Mouse (Mus musculus) embryonic facial prominence, embryonic 14.5 days (tissue): ENCODE data around the gene Prss29. TPM values are rescaled to one million over a fixed set of nuclear protein-coding genes. Genes with fewer than 3 reads are reported as not detected.

Experiments used
- ATAC-seq: fragments of 200-750 bp; cut with Nextera tagmentation; 2 replicates; pipeline ENCODE4 v1.8.0; 2017; ENCODE audit warnings: low read depth, moderate number of reproducible peaks, moderate TSS enrichment
- DNase-seq: peaks from one replicate; pipeline ENCODE4 v3.0.0-alpha.2; 2015; ENCODE audit warnings: low spot score
- H3K27ac ChIP-seq: fragments of 300-500 bp; sonication (generic); replicated peaks from 2 replicates; pipeline ENCODE4 v1.5.1; 2014; ENCODE audit warnings: low read depth, mild to moderate bottlenecking, low read length, moderate library complexity
- H3K27me3 ChIP-seq: fragments of 300-500 bp; sonication (generic); replicated peaks from 2 replicates; pipeline ENCODE4 v1.6.1; 2014; ENCODE audit warnings: low read length; ENCODE audit not compliant: control insufficient read depth, insufficient read depth
- H3K36me3 ChIP-seq: fragments of 300-500 bp; sonication (generic); 2 replicates; pipeline ENCODE4 v1.6.1; 2014; ENCODE audit warnings: low read length, mixed read lengths; ENCODE audit not compliant: control insufficient read depth, insufficient read depth
- H3K4me1 ChIP-seq: fragments of 300-500 bp; sonication (generic); 2 replicates; pipeline ENCODE4 v1.6.1; 2014; ENCODE audit warnings: antibody characterized with exemption, low read length; ENCODE audit not compliant: control insufficient read depth, insufficient read depth
- H3K4me2 ChIP-seq: fragments of 300-500 bp; sonication (generic); 2 replicates; pipeline ENCODE4 v1.6.1; 2014; ENCODE audit warnings: low read depth, mild to moderate bottlenecking, low read length, moderate library complexity, mixed read lengths
- H3K4me3 ChIP-seq: fragments of 300-500 bp; sonication (generic); 2 replicates; pipeline ENCODE4 v1.5.1; 2014; ENCODE audit warnings: low read depth, mild to moderate bottlenecking, low read length
- H3K9ac ChIP-seq: fragments of 300-500 bp; sonication (generic); 2 replicates; pipeline ENCODE4 v1.6.1; 2014; ENCODE audit warnings: low read depth, mild to moderate bottlenecking, low read length, moderate library complexity, mixed read lengths
- H3K9me3 ChIP-seq: fragments of 300-500 bp; sonication (generic); 2 replicates; pipeline ENCODE4 v1.6.1; 2016; ENCODE audit warnings: low read length; ENCODE audit not compliant: control insufficient read depth
- WGBS: fragments of 180-500 bp; shearing (Covaris S2); extraction: QIAGEN DNeasy Blood & Tissue Kit; methylation state at CpG from one replicate; pipeline ENCODE4 v1.1.7; 2014; 5-methylcytosine and 5-hydroxymethylcytosine counted together
- polyA plus RNA-seq: library from polyadenylated mRNA; unstranded; fragments of >200 nt; fragmentation: Nextera tagmentation; extraction: Ambion mirVana; gene quantifications from 2 replicates; pipeline ENCODE4 v1.2.1, GENCODE M21; 2014

Gene Prss29
- polyA plus RNA-seq, 1 experiment from 2014 or later = not detected

- Histone ChIP-seq H3K4me1 (no peaks in the 10 kb centered on the region), H3K4me3 (no peak within 1 kb of the TSS), H3K4me2 (no peak within 1 kb of the TSS), H3K27ac (no peak within 1 kb of the TSS), H3K9me3 (no peaks in the 10 kb centered on the region), H3K27me3 (no peaks in the 10 kb centered on the region), H3K36me3 (no peaks in the 10 kb centered on the region), H3K9ac (no peak within 1 kb of the TSS)
- DNase-seq = no peak
- WGBS = 74% methylated on average over 3 of the region's 3 CpGs
- ATAC-seq = no peak
Measured at GRCm38 (mm10) chr17:25368973-25369372, 50.5 kb downstream of the Prss29 start, which contains the start of gene Tpsg1. Gene Tpsg1, plus strand, starts transcription at chr17:25369273.

Other genes with a start within 250 kb of the Prss29 start
- 22.6 and 23.2 TPM in 2 replicates for gene Tmem204, start 235.1 kb upstream of the Prss29 start, polyA plus RNA-seq
- gene Telo2, start 202.7 kb upstream of the Prss29 start, polyA plus RNA-seq = 24.8 and 37.2 TPM in 2 replicates
- 1.8 and 2.9 TPM in 2 replicates for gene Ptx4, start 197.9 kb upstream of the Prss29 start, polyA plus RNA-seq
- 21.4 and 22.6 TPM in 2 replicates for gene Clcn7, start 185.3 kb upstream of the Prss29 start, polyA plus RNA-seq
- gene Ccdc154, start 156.2 kb upstream of the Prss29 start, polyA plus RNA-seq = not detected in 2 replicates
- 0.25 TPM in 1 of 2 replicates, not detected in the other for gene Gm38655, start 143.2 kb upstream of the Prss29 start, polyA plus RNA-seq
- 28.1 and 29.2 TPM in 2 replicates for gene BC003965, start 134.1 kb upstream of the Prss29 start, polyA plus RNA-seq
- gene Unkl, start 130.3 kb upstream of the Prss29 start, polyA plus RNA-seq = 5.6 and 5.8 TPM in 2 replicates
- 32.4 and 34.9 TPM in 2 replicates for gene Gnptg, start 78.5 kb upstream of the Prss29 start, polyA plus RNA-seq
- gene Tsr3, start 78.5 kb upstream of the Prss29 start, polyA plus RNA-seq = 39.1 and 48.7 TPM in 2 replicates
- gene Baiap3, start 62.3 kb upstream of the Prss29 start, polyA plus RNA-seq = 0.42 and 1.1 TPM in 2 replicates
- 482 and 517 TPM in 2 replicates for gene Ube2i, start 44.0 kb upstream of the Prss29 start, polyA plus RNA-seq
- 3.1 and 4.4 TPM in 2 replicates for gene Prss34, start 20.3 kb upstream of the Prss29 start, polyA plus RNA-seq
- gene Prss28, start 10.0 kb upstream of the Prss29 start, polyA plus RNA-seq = not detected in 2 replicates
- gene Tpsab1, start 26.9 kb downstream of the Prss29 start, polyA plus RNA-seq = 0.94 and 1.0 TPM in 2 replicates
- 47.8 and 101 TPM in 2 replicates for gene Tpsb2, start 47.7 kb downstream of the Prss29 start, polyA plus RNA-seq
- gene Tpsg1, start 50.6 kb downstream of the Prss29 start, polyA plus RNA-seq = 8.0 and 9.5 TPM in 2 replicates
- gene Cacna1h, start 115.1 kb downstream of the Prss29 start, polyA plus RNA-seq = 4.9 and 5.2 TPM in 2 replicates
- gene Tekt4, start 136.0 kb downstream of the Prss29 start, polyA plus RNA-seq = 0.22 and 3.0 TPM in 2 replicates
- not detected in 2 replicates for gene Sstr5, start 178.6 kb downstream of the Prss29 start, polyA plus RNA-seq